Comparison of ENCODE assay signal across 19 mouse cellular contexts in genomic region chr1:138822985-138823322, GRCm38 (mm10). TPM values are rescaled to one million over a fixed set of nuclear protein-coding genes. Genes with fewer than 3 reads are reported as not detected.
DNase-seq lines count a peak whose midpoint lies in the region; ATAC-seq and TF ChIP-seq lines count a peak whose summit lies in the region.
"Had no signal": no experiment of that assay in that cellular context is flagged by ENCODE, and none has a peak within 500 bp of the region (broad histone marks: within the 10 kb centered on the region; RNA-seq: fewer than 3 reads in every experiment).

No protein-coding gene starts in this region.

- TF ChIP-seq CTCF in G1E (IDR thresholded peaks at IDR 0.05; ENCODE audit: low read depth, low read length) = no peak

- no peak overlapping the region for H3K9ac ChIP-seq in hindbrain, embryonic 14.5 days
- H3K9ac ChIP-seq in hindbrain, embryonic 12.5 days = no peak overlapping the region

- no peak overlapping the region for H3K4me2 ChIP-seq in hindbrain, embryonic 14.5 days (replicated peaks)
- H3K4me2 ChIP-seq in hindbrain, embryonic 12.5 days (replicated peaks) = no peak overlapping the region
- H3K4me2 ChIP-seq: heart, embryonic 11.5 days had no signal

- WGBS in hindbrain, embryonic 14.5 days = 100% methylated on average over 1 of the region's 1 CpGs
- WGBS in hindbrain, embryonic 12.5 days = 90% methylated on average over 1 of the region's 1 CpGs

- no peaks in the 10 kb centered on the region for H3K9me3 ChIP-seq in hindbrain, embryonic 14.5 days (ENCODE audit: control insufficient read depth, low read length)
- no peaks in the 10 kb centered on the region for H3K9me3 ChIP-seq in hindbrain, embryonic 12.5 days (replicated peaks)
- no peaks in the 10 kb centered on the region for H3K9me3 ChIP-seq in G1E (replicated peaks)
- H3K9me3 ChIP-seq: forebrain, embryonic 10.5 days had no signal

- H3K36me3 ChIP-seq in hindbrain, embryonic 14.5 days (replicated peaks; ENCODE audit: control insufficient read depth, insufficient read depth) = no peaks in the 10 kb centered on the region
- H3K36me3 ChIP-seq in hindbrain, embryonic 12.5 days = no peaks in the 10 kb centered on the region
- H3K36me3 ChIP-seq in G1E (replicated peaks) = no peaks in the 10 kb centered on the region
- H3K36me3 ChIP-seq: forebrain, embryonic 10.5 days had no signal

- no peak for DNase-seq in hindbrain, embryonic 14.5 days (ENCODE audit: low spot score)
- DNase-seq in A20 (ENCODE audit: low read depth, low spot score) (peak; percentile 18), G1E (ENCODE audit: low spot score) (no peak)
- no peak for DNase-seq in frontal cortex, postnatal 36 days (ENCODE audit: low spot score in 2 of 2)
- no peak for DNase-seq in left cerebral cortex, adult 8-10 months (ENCODE audit: low spot score in 2 of 2)
- no peak for DNase-seq in ovary, adult 18-20 months (ENCODE audit: low spot score)
- DNase-seq: adrenal gland, postnatal 25 days; cerebellum, adult 8-10 months; kidney, adult 9 months; thymus, postnatal 36 days had no signal

- H3K27ac ChIP-seq in hindbrain, embryonic 14.5 days = no peak overlapping the region
- no peak overlapping the region for H3K27ac ChIP-seq in hindbrain, embryonic 12.5 days
- H3K27ac ChIP-seq: forebrain, embryonic 10.5 days; layer of hippocampus, adult 2 months had no signal

- 0 out of 2 replicates have a peak, but pooled peaks have one; percentile 14 for ATAC-seq in hindbrain, embryonic 14.5 days (ENCODE audit: low FRiP score)
- no peak; the same call in 1 of the 2 replicates for ATAC-seq in hindbrain, embryonic 12.5 days (ENCODE audit: low FRiP score)
- ATAC-seq in G1E (ENCODE audit: extremely low read depth, insufficient number of reproducible peaks, low FRiP score, poor library complexity, severe bottlenecking) = peak; percentile 30; the same call in 1 of the 2 replicates
- ATAC-seq in megakaryocyte-erythroid progenitor cell, adult 5-6 weeks (replicated peaks; ENCODE audit: low FRiP score, low TSS enrichment, poor library complexity, severe bottlenecking) = peak; percentile 64
- ATAC-seq: lung, postnatal 0 days had no signal

- H3K27me3 ChIP-seq in hindbrain, embryonic 14.5 days (ENCODE audit: control insufficient read depth, insufficient read depth, low read length) = no peaks in the 10 kb centered on the region
- no peaks in the 10 kb centered on the region for H3K27me3 ChIP-seq in hindbrain, embryonic 12.5 days
- H3K27me3 ChIP-seq in G1E (ENCODE audit: insufficient read depth, low read length) = peaks cover 19% of the 10 kb centered on the region

- no peak overlapping the region for H3K4me3 ChIP-seq in hindbrain, embryonic 14.5 days (replicated peaks; ENCODE audit: low read length)
- H3K4me3 ChIP-seq in hindbrain, embryonic 12.5 days = no peak overlapping the region
- H3K4me3 ChIP-seq in G1E (ENCODE audit: low read depth, low read length) = peak overlapping the region; percentile 58; the same call in 1 of the 2 replicates
- H3K4me3 ChIP-seq: forebrain, embryonic 10.5 days; layer of hippocampus, adult 2 months; myocyte had no signal

- no peaks in the 10 kb centered on the region for H3K4me1 ChIP-seq in hindbrain, embryonic 14.5 days (replicated peaks; ENCODE audit: control insufficient read depth, insufficient read depth, low read length)
- no peaks in the 10 kb centered on the region for H3K4me1 ChIP-seq in hindbrain, embryonic 12.5 days
- H3K4me1 ChIP-seq in G1E (ENCODE audit: insufficient read depth, low read depth, low read length) = peaks cover 13% of the 10 kb centered on the region
- H3K4me1 ChIP-seq: forebrain, embryonic 10.5 days had no signal

RNA-seq across cellular contexts. Expression of gene Lhx9, which starts 25.4 kb away (rescaled TPM):
- polyA plus RNA-seq in hindbrain, embryonic 14.5 days (2014; fragmentation: Nextera tagmentation; extraction: Ambion mirVana) = 9.5 and 18.5 TPM in 2 replicates
- polyA plus RNA-seq in hindbrain, embryonic 12.5 days (2016; fragmentation: Nextera tagmentation; extraction: Ambion mirVana) = 22.7 and 25.8 TPM in 2 replicates
- total RNA-seq in G1E (2014; fragmentation: Nextera tagmentation) (0.44 and 4.7 TPM in 2 replicates), G1E (2017) (0.41 and 0.98 TPM in 2 replicates)
- polyA plus RNA-seq in G1E (2012) = 0.10 TPM in 1 of 2 replicates, not detected in the other
- not detected in 2 replicates for total RNA-seq in megakaryocyte-erythroid progenitor cell, adult 5-6 weeks (2014; fragmentation: Nextera tagmentation)
- not detected in 2 replicates for total RNA-seq in megakaryocyte-erythroid progenitor cell, adult 5-6 weeks (2017)
- total RNA-seq in left cerebral cortex, adult 8-10 months (2022) = 1 to 10 TPM in 1 of 4 experiments, under 1 TPM in 3; 0.82 to 1.2 (median 0.91) TPM
- total RNA-seq: adrenal gland, postnatal 25 days; gastrocnemius, adult 8-10 months; heart, postnatal 25 days had no signal

RNA-seq across cellular contexts. Expression of gene 2310009B15Rik, which starts 33.7 kb away (rescaled TPM):
- 32.5 and 37.1 TPM in 2 replicates for polyA plus RNA-seq in hindbrain, embryonic 14.5 days (2014; fragmentation: Nextera tagmentation; extraction: Ambion mirVana)
- polyA plus RNA-seq in hindbrain, embryonic 12.5 days (2016; fragmentation: Nextera tagmentation; extraction: Ambion mirVana) = 41.5 and 46.2 TPM in 2 replicates
- 40.7 and 41.8 TPM in 2 replicates for total RNA-seq in G1E (2014; fragmentation: Nextera tagmentation)
- 41.8 and 48.2 TPM in 2 replicates for total RNA-seq in G1E (2017)
- polyA plus RNA-seq in G1E (2012) = 58.5 and 62.6 TPM in 2 replicates
- total RNA-seq in megakaryocyte-erythroid progenitor cell, adult 5-6 weeks (2014; fragmentation: Nextera tagmentation) = 25.1 and 36.4 TPM in 2 replicates
- total RNA-seq in megakaryocyte-erythroid progenitor cell, adult 5-6 weeks (2017) = 21.0 and 23.2 TPM in 2 replicates
- 10 to 100 TPM; 12.3 to 15.5 (median 13.7) TPM for total RNA-seq in left cerebral cortex, adult 8-10 months (2022)
